Mouse (Mus musculus) left cerebral cortex, adult 11 months (tissue): ENCODE results near the gene Nlgn3.
"Not testable (repeated sequence)": the region's sequence is repeated elsewhere in the genome, so short reads cannot be mapped to it uniquely, and the experiment has no call there.

ENCODE experiments used
- DNase-seq: peaks from one replicate; pipeline ENCODE4 v3.0.0; 2022; ENCODE audit warnings: low spot score

The Nlgn3 gene

DNA sequence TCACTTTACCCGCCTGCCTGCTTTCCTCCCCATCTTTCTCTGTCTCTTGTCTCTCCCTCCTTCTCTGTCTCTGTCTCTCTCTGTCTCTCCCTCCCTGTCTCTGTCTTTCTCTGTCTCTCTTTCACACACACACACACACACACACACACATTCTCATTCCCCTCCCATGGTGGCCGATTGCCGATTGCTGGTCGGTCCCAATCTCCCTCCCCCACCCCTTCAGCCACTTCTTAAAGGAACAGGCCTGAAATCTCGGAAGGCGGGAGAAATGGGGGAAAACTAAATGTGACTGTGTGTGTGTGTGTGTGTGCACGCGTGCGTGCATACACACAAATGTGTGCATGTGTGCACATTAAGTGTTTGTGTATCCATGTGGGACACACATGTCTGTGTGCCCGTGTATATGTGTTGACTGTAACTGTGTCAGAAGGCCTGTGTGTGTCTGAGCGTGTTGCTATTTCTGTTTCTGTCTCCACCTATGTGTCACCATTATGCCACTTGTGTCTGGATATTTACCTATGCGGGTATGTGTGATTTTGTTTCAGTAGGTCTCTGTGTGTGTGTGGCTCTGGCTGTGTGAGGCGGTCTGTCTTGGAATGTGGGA is 1.6 kb downstream of the Nlgn3 start:
- DNase-seq: no peak

DNA sequence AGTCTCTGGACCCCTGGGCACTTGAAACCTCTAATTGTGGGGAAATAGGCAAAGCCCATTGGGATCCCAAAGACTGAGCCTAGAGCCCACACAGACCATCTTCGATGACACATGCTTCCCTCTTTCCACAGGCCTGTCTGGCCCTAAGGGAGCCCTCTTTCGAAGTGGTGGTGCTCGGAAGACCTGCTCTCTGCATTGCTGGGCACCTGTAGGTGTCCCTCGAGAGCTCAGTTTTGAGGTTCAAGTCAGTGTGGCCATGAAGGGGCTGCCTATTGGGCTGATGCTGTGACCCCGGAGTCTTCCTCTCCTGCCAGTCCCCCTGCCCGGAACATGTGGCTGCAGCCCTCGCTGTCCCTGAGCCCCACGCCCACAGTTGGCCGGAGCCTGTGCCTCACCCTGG is 2.7 kb downstream of the Nlgn3 start:
- no peak for DNase-seq

DNA sequence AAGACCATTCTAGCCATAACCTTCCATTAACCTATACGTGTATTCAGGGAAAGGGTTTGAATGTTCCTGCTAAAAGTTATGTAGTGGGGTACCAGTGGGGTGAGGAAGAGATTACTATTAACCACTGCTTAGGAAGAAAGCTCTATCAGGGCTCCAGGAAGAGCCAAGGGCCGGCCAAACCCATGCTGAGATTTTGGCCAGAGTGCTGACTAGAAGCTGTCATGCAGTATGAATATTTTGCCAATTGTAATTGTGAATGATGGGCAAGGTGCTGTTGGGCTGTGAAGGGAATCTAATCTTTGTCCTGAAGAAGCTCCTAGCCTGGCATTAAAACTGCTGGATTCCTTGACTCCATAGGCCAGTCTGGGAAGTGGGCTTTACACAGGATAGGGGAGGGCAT is 5.7 kb downstream of the Nlgn3 start:
- no peak for DNase-seq

DNA sequence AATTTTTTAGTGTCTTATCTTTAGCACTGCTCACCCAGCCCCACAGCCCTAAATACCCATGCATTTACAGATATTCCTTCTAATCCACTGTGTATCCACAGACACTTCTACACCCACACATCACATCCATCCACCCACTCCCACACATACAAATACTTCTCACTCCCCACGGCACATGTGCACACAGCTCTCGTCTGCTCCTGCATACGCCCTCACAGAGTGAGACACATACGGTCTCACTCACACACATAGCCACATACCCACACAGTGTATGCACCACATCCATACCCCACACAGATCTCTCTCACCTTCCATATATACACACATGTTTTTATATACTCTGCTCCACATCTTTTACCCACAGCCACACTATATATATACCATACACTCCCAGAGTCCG is 10.3 kb downstream of the Nlgn3 start:
- DNase-seq: no peak

DNA sequence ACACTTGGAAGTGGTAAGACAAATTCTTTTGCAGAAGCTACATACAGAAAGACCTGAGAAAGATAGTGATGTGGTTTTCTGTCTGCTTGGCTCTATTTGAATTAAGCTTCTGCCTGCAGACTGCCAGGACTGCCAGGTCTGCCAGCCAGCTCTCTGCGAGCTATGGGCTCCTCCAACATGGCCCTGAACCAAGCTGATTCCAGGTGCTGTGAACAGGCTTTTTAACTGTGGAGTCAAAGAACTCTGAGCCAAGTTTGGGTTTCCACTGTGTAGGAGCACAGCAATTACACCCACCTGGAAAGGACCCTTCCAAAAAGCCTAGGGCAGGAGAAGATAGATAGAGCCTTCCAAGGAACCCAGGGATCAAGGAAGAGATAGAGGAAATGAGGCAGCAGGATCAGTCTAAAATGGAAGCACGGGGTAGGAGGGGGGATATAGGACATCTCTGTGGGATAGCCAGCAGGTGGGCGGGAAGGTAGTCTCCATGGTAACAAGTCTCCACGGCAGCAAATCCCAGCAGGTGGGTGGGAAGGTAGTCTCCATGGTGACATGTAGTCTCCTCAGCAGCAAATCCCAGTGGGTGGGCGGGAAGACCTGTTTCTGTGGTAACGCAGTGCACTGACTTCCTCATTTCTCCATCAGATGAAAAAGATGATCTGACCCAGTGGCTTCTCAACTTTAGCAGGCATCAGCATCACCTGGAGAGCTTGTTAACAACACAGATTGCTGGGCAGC is 14.8 kb downstream of the Nlgn3 start:
- peak; percentile 78 for DNase-seq

DNA sequence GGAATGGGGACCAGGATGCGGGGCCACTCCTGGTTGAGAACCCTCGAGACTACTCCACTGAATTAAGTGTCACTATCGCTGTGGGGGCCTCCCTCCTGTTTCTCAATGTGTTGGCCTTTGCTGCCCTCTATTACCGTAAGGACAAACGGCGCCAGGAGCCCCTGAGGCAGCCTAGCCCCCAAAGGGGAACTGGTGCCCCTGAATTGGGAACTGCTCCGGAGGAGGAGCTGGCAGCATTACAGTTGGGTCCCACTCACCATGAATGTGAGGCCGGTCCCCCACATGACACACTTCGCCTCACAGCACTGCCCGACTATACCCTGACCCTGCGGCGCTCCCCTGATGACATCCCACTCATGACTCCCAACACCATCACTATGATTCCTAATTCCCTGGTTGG is 20.8 kb downstream of the Nlgn3 start:
- no peak for DNase-seq

DNA sequence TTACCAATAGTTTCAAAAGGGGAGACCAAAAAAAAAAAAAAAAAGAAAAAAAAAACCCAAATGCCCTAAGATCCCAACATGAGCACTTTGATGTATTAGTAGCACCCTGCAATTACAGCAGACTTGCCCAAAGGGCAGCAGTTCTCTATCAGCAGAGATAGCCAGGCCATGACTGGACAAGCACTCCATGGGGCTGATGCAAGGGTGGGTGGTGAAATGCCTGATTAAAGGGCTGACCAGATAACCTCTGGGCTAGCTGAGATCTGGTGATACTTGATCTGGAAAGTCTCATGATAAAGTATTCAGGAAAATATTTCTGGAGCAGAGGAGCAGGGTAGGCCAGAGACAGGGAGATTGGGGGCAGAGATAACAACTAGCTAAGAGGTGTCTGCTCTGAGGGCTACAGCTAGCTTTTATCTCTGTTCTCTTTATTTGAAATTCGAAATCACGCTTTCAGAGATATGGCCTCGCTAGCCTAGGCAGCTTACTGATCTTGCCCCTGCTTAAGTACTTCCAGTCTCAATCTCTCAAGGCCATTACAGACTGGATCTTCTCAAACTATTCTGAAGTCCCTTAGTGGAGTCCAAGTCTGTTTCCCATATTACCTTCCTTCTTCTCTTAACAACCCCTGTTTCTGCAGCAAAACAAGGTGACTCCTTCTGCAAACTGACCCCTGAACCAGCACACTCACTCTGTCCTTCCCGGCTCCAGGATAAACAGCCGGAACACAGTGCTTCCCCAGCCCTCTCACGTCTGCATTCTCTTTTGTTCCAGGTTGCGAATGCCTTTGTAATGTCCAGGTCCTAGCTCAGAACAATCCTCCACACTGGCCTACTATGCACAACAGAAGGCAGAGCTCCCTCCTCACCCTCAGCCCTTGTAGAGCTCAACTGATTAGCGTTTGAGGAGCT is 27.3 kb downstream of the Nlgn3 start:
- no peak for DNase-seq

DNA sequence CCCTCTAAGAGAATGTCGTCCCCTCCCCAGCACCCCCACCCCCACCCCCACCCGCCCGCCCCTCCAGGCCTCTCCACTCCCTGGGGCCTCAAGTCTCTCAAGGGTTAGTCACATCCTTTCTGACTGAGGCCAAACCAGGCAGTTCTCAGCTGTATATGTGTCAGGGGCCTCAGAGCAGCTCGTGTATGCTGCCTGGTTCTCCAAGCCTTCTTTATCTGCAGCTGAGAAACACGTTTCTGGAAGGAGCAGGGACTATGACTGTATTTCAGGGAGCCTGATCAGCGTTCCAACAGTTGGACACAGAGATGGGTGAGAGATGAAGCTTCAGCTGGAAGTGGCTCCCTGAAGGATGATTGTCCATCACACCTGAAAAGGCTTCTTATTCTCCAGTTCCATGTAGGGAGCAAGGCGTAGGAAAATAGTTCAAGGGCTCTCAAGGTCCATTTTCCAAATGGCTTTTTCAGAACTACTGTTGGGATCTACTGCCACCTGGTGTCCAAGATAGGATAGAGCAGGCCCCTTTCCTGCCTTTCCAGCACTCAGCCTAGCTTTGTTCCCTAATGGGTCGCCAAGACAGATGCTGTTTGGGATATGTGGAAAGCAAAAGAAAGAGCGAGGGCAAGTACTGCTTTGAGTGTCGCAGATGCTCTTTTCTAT is 30.5 kb downstream of the Nlgn3 start:
- peak; percentile 51 for DNase-seq

DNA sequence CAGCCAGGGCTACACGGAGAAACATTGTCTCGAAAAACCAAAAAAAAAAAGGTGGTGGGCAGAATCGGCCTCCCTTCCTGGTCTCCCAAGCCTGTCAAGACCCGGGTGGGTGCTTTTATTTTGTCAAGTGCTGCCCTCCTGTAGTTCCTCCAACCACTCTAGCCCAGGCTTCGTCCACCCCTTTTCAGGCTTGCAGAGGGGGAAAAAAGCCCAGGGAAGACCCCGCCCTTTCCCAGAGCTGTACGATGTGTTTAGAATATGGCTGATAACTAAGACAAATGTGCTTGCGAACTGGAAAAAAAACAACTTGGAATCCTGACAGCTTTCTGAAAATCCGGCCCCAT is 33.0 kb downstream of the Nlgn3 start:
- no peak for DNase-seq

DNA sequence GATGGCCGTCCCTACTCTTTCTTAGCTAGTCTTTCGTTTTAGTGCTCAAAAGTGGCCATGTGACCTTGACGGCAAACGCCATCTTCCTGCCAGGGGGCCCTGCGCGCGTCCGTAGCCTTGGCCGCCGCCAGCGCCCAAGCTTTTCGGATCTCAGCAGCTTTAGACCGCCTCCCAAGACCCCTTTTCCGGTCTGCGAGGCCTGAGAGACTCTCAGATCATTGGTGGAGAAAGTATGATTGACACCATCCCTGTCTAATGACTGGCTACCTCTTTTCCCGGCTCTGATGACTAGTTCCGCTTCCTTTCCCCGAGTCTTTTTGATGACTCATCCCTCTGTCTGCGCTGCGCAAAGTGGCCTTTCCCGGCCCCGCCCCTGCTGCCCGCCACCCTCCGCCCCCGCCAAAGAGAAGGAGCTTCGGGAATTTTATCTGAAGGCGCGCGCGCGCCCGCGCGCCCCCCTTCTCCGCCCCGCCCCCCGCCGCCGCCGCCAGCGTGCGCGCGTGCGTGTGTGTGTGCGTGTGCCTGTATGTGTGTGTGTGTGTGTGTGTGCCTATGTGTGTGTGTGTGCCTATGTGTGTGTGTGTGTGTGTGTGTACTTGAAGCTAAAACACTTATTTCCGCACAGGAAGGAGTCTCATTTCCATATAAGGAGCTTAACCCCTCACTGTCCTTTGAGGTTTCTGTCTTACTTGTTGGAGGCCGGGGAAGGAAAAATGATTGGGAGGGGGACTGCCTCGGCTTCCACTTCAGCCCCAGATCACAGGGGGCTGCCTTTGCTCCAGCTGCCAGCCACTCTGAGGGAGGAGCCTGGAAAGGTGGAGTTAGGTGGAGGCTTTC is 33.6 kb downstream of the Nlgn3 start:
- peak; percentile 89 for DNase-seq

DNA sequence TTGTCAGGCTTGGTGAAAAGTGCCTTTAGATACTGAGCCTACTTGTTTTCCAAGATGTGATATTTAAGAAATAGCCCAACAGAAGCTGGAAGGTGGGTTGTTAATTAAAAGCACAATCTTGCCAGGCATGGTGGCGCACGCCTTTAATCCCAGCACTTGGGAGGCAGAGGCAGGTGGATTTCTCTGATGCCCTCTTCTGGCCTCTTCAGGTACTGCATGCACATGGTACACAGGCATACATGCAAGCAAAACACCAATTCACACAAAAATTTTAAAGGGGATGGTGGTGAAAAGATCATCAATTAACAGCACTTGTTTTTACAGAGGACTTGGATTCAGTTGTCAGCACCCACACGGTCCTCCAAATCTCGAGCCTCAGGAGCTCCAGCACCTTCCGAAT is 35.6 kb downstream of the Nlgn3 start:
- no peak for DNase-seq

DNA sequence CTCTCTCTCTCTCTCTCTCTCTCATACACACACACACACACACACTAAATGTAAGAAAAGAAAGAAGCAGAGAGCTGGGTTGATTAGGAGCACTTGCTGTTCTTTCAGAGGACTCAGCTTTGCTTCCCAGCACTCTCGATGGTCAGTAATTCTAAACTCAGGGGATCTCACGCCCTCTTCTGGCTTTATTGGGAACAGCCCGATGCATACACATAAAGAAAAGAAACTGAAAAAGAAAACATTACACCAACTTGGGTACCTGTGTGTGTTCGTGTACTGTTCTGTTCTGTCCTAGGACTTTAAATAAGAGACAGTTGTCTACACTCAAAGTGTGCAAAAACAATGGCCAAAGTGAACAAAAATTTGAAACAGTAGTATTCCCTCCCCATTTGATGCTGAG is 39.7 kb downstream of the Nlgn3 start:
- DNase-seq: no peak

DNA sequence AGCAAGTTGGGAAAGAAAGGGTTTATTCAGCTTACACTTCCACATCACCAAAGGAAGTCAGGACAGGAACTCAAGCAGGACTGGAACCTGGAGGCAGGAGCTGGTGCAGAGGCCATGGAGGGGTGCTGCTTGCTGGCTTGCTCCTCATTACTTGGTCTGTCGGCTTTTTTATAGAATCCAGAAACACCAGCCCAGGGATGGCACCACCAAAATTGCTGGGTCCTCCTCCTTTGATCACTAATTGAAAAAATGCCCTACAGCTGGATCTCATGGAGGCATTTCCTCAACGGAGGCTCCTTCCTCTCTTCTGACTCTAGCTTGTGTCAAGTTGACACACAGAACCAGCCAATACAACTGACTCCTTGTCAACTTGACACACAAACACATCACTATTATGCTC is 43.9 kb downstream of the Nlgn3 start:
- DNase-seq: not testable (repeated sequence)

DNA sequence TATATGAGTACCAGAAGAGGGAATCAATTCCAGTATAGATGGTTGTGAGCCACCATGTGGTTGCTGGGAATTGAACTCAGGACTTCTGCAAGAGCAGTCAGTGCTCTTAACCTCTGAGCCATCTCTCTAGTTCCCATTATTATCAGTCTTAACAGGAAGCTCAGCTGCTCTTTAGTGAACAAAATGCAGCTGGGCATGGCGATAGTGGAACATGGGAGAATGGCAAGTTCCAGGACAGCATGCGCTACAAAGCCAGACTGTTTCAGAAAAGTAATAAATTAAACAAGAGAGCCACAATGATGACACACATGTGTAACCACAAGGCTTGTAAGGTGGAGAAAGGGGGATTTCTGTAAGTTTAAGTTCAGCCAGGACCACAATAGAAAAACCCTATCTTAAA is 46.5 kb downstream of the Nlgn3 start:
- no peak for DNase-seq

DNA sequence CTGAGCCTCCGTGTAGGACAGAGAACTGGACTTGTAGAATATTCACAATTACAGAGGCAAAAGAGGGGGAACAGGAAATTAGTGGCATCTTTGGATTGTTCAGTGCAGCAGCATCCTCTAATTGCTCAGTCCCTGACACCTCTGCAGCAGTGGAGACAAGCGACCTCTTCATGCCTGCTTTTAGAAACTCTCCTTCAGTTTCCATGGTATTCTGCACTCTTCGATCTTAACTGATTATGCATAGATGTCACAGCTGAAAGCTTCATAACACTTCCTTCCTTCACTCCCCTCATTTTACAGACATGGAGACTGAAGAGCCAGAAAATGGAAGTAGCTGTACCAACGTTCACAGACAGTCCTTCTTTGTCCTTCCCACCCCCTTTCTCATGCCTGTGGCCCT is 47.5 kb downstream of the Nlgn3 start:
- no peak for DNase-seq

DNA sequence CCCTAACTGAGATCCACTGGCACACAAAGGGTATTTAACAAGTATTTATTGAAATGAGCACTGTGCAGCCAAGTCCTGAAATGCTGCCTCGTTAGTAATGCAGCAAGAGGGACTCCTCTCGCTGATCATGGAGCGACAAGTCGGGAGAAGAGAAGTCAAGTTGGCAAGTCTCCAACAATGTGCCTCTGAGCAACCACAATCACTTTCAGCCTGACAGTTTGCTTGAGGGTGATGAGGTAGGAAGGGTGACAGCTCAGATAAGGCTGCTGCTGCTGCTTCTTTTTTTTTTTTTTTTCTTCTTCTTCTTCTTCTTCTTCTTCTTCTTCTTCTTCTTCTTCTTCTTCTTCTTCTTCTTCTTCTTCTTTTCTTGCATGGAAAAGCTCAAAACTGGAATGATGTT is 52.2 kb downstream of the Nlgn3 start:
- DNase-seq: no peak

DNA sequence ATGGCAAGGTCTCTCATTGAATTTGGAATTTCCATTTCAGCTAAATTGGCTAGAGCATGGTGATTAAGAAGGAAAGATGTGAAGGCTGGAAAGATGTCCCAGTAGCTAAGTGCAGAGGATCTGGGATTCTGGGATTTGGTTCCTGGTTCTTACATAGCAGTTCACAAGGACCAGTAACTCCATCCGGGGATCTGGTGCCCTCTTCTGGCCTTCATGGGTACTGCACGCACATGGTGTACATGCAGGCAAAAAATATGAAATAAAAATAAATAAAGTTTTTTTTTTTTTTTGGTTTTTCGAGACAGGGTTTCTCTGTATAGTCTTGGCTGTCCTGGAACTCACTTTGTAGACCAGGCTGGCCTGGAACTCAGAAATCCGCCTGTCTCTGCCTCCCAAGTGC is 59.9 kb downstream of the Nlgn3 start:
- DNase-seq: not testable (repeated sequence)

DNA sequence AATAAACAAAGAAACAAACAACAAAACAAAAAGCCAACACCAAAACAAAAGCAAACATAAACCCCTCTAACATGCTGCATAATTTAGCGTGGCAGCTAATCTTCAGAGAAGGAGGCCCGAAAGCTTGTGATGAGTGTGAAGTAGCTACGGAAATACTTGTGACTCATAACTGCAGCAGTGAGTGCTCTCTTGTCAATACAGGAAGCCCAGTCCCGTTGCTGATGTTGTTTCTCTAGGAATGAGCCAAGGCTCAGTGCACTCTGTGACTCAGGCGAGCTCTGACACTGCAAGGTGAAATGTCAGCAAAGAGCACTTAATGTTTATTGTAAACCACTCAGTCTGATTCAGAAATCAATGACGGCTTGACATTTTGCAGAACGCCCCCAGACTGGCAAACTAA is 70.0 kb downstream of the Nlgn3 start:
- no peak for DNase-seq

DNA sequence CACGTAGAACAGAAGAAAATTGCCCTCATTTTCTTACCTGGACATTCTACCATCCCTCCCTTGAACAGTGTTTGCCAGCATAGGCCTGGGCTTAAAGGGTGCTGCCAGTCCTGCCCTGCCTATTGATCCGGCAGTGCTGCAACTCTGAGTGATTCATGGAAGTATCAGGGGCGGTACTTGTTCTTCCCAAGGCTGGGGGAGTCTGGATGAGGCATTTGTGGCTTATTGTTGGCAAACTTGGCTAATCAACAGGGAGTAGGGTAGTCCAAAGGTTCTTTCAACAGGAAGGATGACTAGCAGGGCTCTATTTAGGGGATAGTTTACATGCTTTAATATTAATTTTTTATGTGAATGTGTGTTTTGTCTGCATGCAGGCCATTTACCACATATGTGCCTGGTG is 71.6 kb downstream of the Nlgn3 start:
- DNase-seq: no peak

DNA sequence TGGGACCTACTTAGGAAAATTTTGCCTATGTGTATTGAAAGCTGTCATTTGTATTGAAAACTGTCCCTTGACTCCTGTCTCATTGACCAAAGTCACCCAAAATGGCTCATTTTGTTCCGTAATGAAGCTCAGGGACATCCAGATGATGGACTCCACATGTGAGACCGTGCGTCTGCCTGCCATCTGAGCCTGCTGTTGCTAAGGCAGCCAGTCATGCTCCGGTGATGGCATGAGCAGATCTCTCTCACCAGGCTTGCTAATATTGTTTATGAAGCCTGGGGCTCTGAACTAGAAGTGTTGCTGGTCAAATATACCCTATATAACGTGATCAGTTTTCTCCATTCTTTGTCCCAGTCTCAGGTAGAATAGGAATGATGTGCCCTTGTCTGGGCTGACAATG is 74.0 kb downstream of the Nlgn3 start:
- DNase-seq: no peak
